Mouse (Mus musculus) adrenal gland, adult 18-20 months (tissue): ENCODE measurements around the gene Fign. TPM values are rescaled to one million over a fixed set of nuclear protein-coding genes. Genes with fewer than 3 reads are reported as not detected.

Source experiments
- DNase-seq, 2 experiments: peaks; one replicate each; pipeline ENCODE4 v3.0.0; 2021 to 2022; ENCODE audit warnings: low spot score in 2 of 2
- total RNA-seq, 2 experiments: library from RNA; stranded (reverse); gene quantifications; 1 replicate in 1 of 2; 2 replicates in 1 of 2; pipeline ENCODE4 v1.2.3; 2021

Fign gene
- total RNA-seq, 2 experiments from 2014 or later: 2.6 to 3.7 TPM

DNA sequence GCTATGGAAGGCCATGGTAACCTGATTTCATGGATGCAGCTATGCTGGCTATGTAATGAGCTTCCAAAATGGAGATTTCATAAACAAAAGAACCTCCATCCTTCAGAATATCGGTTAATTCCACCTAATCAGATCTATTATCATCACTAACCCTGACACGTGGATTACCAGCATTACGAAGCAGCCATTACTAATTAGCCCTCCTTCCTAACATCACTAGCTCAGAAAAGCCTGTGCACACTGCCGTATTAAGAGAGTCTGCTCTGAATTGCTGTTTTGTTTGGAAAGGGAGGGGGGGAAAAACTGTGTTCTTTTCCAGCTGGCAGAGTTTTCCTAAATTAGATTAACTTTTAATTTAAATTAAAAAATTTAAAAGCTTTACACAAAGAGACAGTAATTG is 32.3 kb downstream of the Fign start:
- DNase-seq: no peak

DNA sequence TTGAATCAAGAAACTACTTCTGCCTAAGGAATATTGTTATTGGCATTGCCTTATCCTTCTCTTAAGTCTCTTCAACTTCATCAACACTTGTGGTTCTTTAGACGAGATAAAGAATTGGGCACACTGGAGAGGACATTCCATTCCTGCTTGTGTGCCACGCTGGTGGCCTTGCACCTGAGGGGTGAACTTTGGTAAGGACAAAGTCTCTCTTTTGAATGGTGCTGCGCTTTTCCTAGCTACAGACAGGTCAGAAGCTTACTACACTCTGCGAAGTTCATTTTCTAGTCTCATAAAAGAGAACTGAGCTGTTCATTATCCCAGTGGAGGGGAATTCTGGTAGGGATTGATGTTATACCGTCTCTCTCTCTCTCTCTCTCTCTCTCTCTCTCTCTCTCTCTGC is 38.4 kb downstream of the Fign start:
- no peak for DNase-seq

DNA sequence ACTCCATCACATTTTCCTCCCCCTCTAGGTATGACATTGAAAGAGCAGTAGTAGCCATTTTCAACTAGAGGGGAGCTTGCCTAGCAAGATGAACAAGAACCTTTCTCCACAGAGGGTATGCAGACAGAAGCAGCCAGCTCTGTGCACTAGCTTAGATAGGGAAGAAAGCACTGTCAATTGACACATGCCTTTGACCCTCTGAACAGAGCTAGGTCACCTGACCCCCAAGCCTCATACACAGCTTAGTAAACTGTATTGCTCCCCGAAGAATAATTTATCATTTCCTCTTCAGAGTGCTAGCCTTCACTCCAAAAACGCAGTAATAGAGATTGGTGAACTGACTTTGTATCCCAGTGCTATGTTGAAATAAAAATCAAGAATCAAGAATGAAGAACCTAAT is 49.7 kb downstream of the Fign start:
- no peak for DNase-seq

DNA sequence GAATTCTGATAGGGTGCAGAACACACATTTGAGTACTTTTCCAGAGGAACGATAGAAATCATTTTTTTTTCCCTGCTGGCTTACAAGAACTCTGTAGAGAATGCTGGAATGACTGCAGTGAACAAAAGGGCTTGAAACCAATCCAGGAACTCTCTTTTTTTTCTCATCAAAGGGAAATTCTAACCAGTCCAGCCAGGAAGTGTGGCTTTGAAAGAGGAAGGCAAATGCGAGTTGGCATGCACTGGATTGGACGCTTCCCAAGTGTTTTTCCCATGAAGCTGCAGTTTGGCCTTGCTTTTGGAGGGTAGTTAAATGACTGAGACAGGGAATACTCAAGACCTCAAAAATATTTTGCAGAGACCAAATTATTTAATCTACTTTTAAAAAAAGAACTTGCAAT is 54.7 kb downstream of the Fign start:
- DNase-seq: peak; percentile 18 to 35

DNA sequence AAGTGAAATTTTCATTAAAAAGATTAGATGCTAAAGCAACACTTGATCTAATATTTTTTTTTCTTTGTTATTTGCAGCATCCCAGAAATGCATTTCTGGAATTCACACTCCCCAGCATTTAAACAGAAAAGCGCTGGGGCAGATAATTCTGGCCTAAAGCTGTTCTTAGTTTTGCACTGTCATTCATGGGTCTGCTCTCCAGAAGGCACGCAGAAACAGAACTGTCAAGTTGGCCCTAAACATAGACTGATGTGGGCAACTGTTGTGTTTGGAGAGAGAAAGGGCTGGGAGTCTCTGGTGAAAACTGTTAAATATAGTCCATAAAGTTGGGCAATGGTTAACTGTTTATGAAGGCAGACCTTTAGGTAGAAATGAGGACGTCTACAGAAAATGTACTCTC is 62.4 kb downstream of the Fign start:
- DNase-seq: no peak

DNA sequence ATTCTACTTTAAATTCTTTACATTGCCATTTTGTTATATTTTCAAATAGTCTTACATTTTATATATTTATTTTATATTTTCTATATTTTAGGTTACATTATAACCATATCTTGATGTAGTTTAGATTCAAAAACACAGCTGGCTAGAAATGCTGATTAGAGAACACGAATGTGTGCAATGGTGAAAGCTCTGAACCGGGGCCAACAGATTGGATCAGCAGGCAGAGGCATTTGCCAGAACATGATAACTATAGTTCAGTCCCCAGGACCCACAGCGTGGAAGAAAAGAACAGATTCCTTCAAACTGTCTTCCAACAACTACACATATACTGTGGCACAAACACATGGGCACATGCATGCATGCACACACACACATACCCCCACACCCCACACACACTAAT is 64.0 kb downstream of the Fign start:
- DNase-seq: no peak

DNA sequence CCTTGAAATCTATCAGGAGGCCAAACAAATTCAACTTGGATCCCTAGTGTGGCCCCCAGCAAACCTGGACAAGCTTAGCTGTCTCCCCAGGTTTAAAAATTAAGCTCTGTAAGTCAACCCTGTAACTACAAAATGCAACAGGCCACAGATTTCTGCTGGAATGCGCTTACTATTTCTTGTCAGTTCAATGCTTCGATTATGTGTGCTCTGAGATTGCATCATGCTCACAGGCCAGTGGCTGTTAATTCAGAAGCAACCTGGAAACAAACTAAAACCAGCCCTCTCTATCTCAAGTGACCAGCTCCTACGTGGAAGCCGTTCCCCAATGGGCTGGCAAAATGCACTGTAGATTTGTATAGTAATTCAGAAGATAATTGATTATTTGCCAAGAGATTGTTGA is 71.9 kb downstream of the Fign start:
- DNase-seq: no peak

DNA sequence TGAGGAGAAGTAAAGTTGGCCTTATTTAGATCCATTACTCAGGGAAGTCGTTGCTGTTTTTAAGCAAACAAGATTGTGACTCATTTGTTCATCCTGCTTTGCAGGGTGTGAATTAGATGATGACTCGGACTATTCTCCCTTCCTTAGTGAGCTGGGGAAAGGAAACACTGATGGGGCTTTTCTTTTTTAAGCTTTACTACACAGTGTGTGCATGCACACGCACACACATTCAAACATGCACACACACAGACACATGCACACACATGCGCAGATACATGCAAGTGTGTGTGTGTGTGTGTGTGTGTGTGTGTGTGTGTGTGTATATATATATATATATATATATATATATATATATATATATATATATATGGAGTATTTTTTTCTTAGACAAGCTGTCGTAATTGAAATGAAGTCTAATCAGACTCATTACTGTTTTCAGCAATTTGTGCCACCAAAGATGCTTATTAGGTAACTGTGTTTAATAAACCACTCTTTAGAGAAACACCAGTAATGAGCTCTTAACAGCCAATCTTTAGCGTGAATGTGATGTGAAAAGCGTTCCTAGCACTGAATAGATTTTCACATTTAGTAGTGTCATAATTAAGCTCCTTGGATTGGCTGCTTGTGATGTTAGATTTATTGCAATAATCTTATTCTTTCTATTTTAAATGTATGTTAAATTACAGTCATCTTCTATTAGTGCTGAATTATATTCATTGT is 103.4 kb downstream of the Fign start:
- DNase-seq: no peak

DNA sequence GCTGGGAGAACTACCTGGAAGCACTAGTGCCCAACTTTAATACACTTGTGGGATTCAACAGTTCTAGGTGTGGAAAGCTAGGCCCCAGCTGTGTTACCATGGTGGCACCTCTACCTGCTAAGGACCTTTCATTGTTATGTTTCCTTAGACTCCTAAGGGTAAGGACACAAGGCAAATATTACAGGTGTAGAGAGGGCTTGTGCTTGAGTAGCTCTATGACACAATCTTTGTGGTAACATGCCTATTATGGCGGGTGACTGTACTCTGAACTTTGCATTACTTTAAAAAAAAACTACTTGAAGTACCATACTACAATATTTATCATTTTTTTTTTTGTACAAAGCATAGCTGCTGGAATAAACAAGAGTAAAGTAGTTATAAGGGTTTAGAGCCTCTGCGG is 112.4 kb downstream of the Fign start:
- DNase-seq: no peak

DNA sequence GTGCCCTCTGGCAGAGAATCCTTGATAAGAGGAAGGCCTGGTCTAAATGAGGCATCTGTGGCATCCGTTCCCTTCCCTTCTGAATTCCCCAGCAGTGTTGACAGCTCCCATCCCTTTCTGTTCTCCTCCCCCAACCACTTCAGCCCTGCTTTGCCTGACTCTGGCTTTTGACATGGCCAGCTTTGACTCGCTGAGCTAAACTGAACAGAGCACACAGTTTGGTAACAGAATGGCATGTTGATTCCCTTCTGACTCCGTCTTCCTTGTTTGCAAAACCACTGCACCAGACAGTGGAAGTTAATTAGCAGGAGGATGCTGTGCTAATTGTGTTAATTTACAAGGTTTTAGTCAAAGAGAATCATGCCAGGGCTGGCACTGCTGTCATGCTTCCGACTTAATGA is 115.5 kb downstream of the Fign start:
- DNase-seq: no peak

DNA sequence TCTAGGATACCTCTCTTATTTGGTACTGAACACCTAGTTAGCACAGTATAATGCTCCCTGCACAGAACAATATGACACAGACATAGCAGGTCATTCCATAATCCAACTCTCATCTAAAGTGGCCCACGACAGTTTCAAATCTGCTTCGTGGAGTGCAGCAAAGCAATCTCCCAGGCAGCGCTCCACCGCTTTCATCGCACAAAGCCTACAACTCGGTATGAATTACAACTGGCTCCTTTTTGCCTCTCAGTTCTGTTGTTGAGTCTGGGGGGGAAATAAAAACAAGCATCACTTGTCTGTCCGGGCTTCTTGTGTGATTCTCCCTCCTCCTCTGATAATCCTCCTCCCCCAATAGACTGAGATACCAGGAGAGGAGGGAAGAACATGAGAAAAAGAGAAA is 116.4 kb downstream of the Fign start:
- no peak for DNase-seq

DNA sequence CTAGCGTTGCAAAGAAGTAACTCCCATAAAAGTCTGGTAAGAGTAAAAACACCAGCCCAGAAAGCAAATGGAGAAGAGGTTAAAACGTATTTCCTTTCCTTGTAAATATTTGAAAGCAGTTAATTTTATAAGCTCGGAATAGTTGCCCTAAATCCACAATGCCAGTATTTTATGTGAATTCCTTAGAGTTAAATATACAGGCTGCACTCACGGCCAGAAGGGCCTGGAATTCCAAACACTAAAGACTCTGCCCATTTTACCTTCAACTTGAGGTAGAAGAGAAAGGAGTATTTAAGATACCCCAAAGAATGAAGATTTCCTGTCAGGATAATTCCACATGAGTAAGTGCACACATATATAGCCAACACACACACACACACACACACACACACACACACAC is 128.2 kb downstream of the Fign start:
- no peak for DNase-seq

DNA sequence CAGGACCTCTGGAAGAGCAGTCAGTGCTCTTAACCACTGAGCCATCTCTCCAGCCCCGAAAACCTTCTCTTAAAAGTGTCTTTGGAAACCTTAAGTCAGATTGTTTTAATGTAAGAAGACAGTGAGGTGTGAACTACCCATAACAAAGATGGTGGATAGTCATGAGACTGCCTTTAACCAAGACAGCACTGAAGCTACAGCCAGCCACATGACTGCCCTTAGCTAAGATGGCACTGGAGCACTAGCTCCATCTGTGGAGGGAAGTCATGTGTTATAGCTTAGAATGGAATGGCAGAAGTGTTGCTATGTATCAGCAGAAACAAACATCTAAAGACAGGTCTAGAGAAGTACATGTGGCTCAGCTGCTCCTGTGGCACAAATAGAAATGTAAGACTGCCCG is 166.8 kb downstream of the Fign start:
- no peak for DNase-seq

DNA sequence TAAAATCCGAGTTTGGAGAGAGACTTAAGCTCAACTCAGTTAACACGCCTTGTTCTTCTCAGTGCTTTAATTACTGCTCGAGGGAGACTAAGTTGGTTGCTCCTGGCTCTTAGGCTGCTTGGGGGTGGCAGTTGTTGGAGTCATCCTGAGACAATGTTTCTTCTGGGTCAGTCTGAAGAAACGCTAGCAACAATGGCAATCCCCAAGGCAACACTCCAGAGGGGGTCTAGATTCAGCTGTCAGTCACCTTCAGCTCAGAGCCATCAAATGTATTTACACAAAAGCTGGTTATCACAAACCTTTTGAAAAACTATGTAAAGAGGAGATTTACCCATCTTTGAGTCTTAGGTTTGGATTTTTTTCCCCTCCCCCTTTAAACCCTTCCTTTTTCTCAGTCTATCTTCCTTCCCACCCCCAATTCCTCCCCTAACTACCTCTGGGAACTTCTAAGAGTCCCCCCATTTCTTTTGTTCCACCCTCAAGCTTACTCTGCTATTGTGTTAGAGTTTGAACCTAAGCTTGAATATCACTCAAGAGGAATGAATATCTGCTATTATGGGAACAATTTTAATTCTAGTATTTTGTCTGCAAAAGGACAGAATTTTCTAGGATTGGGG is 171.2 kb downstream of the Fign start:
- no peak for DNase-seq

DNA sequence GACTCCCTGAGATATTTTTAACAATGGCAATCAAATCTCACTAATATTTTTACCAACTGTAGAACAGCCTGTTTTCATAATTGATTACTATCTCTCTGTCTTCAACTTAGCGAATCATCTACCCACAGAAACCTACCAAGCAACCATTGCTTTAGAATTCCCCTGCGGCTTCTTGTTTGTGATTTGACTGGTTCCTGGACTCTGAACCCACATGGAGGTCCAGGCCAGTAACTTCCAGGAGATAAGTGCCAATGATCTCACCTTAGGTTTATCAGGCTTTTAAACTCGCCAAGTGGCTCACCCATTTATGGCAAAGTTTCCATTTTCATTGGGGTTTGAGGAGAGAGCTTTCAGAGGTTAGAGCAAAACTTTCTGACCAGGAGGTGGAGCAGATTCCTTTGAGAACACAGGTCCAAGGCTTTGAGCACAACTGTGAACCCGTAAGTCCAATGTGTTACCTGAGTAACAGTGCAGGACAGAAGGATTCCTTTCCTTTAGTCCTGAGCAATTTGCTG is 172.1 kb downstream of the Fign start:
- DNase-seq: no peak
